Mouse (Mus musculus): Measurements from ENCODE around the gene Sbno2.

DNA sequence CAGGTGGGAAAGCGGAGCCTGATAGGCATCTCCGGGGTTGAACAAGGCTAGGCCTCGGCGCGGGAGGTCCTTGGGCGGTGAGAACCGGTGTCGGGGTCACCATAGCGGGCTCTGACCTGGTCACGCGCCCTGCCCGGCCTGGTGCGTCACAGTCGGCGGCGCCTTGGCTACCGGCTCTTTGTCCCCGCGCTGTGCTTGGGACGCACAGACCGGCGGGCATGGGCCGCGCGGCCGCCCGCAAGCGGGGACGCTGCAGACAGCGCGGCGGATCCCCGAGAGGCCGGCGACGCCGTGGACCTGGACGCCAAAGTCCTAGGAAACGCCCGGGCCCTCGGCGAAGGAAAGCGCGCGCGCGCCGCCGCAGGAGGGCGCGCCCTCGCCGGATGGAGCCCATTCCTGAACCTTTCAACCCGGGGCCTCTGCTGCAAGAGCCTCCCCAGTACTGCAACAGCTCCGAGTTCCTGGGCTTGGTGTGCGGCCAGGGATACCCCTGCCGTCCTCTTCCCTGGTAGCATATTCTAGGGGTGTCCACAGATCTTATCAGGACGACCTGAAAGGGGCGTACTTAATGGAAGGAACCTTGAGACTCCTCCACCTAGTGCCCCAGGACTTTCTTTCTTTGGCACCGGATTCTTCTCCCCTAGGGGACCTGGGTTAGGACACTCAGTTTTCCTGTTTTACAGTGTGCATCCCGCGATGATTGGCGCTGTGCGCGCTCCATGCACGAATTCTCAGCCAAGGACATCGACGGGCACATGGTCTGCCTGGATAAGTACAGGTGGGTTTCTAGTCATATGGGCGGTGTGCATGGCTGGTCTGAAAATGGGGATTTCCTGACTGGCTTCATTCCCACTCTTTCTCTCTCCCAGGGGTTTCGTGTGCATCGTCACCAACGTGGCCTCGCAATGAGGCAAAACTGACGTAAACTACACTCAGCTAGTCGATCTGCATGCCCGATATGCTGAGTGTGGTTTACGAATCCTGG, 51.2 kb downstream of the Sbno2 start:
- TF ChIP-seq EP300 (IDR thresholded peaks at IDR 0.05; ENCODE audit: insufficient read depth, low read depth, low read length) (no peak), POLR2A (IDR thresholded peaks at IDR 0.05; ENCODE audit: insufficient read depth, low read length) (no peak)
